Mouse (Mus musculus) brown adipose tissue, adult 24 weeks (tissue): ENCODE data around the gene Lmo3. TPM values are rescaled to one million over a fixed set of nuclear protein-coding genes. Genes with fewer than 3 reads are reported as not detected.

Experiments used
- polyA plus RNA-seq: library from polyadenylated mRNA; stranded (reverse); fragments of >200 nt; gene quantifications from 2 replicates; pipeline ENCODE4 v1.2.4, GENCODE M21; 2012; ENCODE audit not compliant: missing spikeins, insufficient read depth, insufficient read length

The Lmo3 gene
- polyA plus RNA-seq, 1 experiment, result not detected

Other genes with a start within 250 kb of the Lmo3 start
- gene Igbp1b, start 76.6 kb upstream of the Lmo3 start, polyA plus RNA-seq, result not detected in 2 replicates